Mouse (Mus musculus) telencephalon, adult 2 months (tissue): ENCODE data around the gene Ppcs.

Source experiments
- DNase-seq: peaks from one replicate; pipeline ENCODE4 v3.0.0-alpha.2; 2011; ENCODE audit warnings: low read depth, low spot score

The Ppcs gene

GRCm38 (mm10) chr4:119417894-119418293, 4.3 kb downstream of the Ppcs start:
- DNase-seq, result no peak

DNA sequence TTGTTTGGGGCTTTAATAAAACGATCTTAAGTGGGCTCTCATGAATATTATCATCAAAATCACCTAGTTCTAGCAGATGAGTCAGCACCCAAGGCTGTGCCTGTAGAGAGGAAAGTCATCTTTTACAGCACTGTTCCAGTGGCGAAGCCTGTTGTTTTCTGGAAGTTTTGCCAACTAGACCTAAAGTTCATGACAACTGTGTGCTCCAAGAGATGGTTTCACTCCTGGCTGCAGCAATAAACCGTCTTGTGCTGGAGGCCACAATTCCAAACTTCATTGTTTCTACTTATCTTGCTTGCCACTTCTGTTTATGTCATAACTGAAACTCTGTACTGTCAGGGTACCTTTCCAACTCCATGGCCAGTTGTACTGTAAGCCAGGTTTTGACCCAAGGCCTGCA, 5.0 kb downstream of the Ppcs start:
- no peak for DNase-seq

DNA sequence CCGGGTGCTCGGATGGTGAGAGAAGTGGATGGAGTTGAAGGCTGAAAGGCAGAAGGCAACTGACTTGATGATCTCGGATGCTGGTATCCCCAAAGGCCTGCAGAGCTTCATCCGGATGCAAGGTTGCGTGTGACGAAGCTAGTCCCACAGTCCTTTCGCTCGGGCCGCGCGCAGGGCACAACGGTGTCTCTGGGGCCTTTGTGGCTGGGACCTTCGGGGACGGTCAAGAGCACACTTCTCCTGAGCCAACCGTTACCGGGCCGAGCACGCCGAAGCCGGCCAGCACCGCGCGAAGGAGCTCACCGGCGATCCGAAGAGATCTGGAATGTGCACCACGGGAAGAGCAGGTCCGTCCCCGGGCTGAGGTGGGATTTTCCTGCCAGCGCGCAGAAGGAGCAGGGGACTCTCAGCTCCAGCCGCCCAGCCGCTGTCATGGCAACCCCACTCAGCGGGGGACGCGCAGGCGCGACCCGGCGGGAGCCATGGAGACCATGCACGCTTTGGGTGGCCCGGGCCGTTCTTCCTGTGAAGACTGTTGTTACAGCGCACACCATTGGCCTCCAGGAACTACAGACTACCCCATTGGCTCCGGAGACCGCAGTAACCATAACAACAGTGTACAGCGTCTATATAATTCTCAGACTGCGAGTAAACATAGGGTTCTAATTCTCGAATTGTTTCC, 7.0 kb downstream of the Ppcs start, which contains the start of gene Ccdc30:
Ccdc30 (minus strand) TSS at position 450 of the 682 bp plus-strand sequence.
- peak; percentile 94 for DNase-seq

GRCm38 (mm10) chr4:119412791-119413190, 9.4 kb downstream of the Ppcs start:
- no peak for DNase-seq

DNA sequence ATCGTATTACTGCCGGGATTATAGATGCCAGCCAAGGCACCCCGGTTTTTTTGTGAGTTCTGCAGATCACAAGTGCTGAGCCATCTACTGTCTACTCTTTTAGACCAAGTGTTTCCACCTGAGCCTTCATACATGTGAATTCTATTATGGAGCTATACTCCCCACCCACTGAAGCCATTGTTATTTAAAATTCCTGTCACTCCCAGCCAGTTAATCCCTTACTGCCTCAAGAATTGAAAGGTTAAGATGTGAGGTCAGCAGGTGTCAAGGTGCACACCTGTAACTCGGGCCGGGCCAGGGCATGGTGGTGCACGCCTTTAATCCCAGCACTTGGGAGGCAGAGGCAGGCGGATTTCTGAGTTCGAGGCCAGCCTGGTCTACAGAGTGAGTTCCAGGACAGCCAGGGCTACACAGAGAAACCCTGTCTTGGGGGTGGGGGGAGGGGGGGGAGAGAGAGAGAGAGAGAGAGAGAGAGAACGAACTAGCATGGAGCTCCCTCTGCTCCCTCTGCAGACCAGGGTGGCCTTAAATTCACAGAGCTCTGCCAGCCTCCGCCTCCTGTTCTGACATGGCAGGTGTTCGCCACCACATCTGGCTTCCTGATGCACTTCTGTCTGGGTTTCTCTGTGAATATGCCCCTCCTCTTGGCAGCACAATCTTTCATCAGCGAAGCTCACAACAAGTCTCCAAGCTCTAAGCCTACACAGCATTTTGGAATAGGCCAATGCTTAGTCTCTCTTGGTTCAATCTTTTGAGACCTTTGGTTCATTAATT, 10.2 kb downstream of the Ppcs start:
- DNase-seq, result no peak

GRCm38 (mm10) chr4:119403431-119403830, 18.8 kb downstream of the Ppcs start:
- DNase-seq, result no peak

- DNase-seq, result no peak
These were observed 21.3 kb downstream of the Ppcs start for GRCm38 (mm10) chr4:119400896-119401295.

GRCm38 (mm10) chr4:119398751-119399150, 23.5 kb downstream of the Ppcs start:
- DNase-seq, result no peak

GRCm38 (mm10) chr4:119390369-119390768, 31.9 kb downstream of the Ppcs start:
- no peak for DNase-seq

- no peak for DNase-seq
These were observed 33.0 kb downstream of the Ppcs start for GRCm38 (mm10) chr4:119389184-119389583.

DNA sequence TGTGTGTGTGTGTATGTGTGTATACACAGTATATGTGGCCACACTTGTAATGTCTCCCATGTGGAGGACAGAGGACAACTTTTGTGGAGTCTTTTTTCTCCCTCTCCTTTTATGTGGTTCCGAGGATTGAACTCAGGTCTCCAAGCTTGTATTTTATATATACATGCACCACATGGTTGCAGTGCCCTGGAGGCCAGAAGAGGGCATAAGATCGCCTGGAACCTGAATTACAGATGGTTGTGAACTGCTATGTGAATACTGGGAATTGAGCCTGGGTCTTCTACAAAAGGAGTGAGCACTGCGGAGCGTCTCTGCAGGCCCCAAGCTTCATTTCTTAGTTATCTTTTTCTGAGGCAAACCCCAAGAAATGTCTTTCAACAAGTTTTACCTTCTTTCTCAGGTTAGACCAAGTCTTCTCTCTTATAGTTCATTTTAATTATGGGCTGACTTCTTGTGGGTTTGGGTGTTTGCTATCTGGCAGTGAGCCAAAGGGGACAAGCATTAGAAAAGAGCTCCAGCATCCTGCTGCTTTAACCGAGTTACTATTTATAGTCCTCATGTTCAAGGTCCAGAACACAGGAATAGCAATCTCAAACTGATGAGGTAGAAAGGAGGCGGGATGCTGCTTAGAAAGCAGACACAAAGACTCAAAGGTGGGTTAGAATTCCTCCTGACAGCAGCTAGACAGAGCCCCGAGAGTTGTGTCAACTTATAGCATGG, 40.6 kb downstream of the Ppcs start:
- DNase-seq, result no peak

DNA sequence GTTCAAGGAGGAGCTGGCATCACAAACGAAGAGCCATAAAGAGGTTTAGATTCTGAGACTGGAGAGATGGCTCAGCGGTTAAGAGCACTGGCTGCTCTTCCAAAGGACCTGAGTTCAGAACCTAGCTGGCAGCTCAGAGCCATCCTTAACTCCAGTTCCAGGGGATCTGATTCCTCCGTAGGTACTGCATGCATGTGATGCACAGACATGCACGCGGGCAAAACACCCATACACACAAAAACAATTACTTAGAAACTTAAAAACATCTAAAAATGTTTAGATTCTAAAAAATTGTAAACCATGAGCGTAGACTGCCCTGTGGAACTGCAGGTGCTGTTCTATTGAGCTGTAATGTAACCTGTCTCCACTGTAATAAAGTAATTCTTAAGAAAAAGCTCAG, 52.8 kb downstream of the Ppcs start:
- DNase-seq, result no peak
